Mouse (Mus musculus): ENCODE results near the gene Arnt2. TPM values are rescaled to one million over a fixed set of nuclear protein-coding genes. Genes with fewer than 3 reads are reported as not detected.

Arnt2 gene
- polyA plus RNA-seq, 1 experiment from 2014 or later: 1.9 TPM

- no peak overlapping the region for H3K4me3 ChIP-seq (ENCODE audit: low read length)
- H3K4me2 ChIP-seq (ENCODE audit: low read depth, low read length): no peak overlapping the region
- ATAC-seq: no peak
- no peak overlapping the region for H3K27ac ChIP-seq (ENCODE audit: low read length)
- WGBS: 81% methylated on average over 5 of the region's 5 CpGs
- H3K9me3 ChIP-seq (ENCODE audit: control insufficient read depth, low read length): no peaks in the 10 kb centered on the region
- H3K4me1 ChIP-seq (ENCODE audit: control insufficient read depth, insufficient read depth, low read length): 0 out of 2 replicates have a peak, but pooled peaks cover 4% of the 10 kb centered on the region
- H3K9ac ChIP-seq (ENCODE audit: low read depth, low read length): no peak overlapping the region
- no peaks in the 10 kb centered on the region for H3K36me3 ChIP-seq (ENCODE audit: control insufficient read depth, insufficient read depth, low read length)
- H3K27me3 ChIP-seq (replicated peaks; ENCODE audit: control insufficient read depth, insufficient read depth, low read length): no peaks in the 10 kb centered on the region
These were observed 1.7 kb downstream of the Arnt2 start for GRCm38 (mm10) chr7:84408282-84408681.

- WGBS: 69% methylated on average over 5 of the region's 5 CpGs
- no peaks in the 10 kb centered on the region for H3K9me3 ChIP-seq (ENCODE audit: control insufficient read depth, low read length)
- ATAC-seq: no peak
These were observed 6.6 kb downstream of the Arnt2 start for GRCm38 (mm10) chr7:84403371-84403770.

GRCm38 (mm10) chr7:84401641-84402455, 8.1 kb downstream of the Arnt2 start:
- Histone ChIP-seq H3K4me2 (ENCODE audit: low read depth, low read length) (no peak overlapping the region), H3K36me3 (ENCODE audit: control insufficient read depth, insufficient read depth, low read length) (no peaks in the 10 kb centered on the region), H3K9ac (ENCODE audit: low read depth, low read length) (no peak overlapping the region), H3K9me3 (ENCODE audit: control insufficient read depth, low read length) (no peaks in the 10 kb centered on the region), H3K4me1 (ENCODE audit: control insufficient read depth, insufficient read depth, low read length) (no peaks in the 10 kb centered on the region), H3K27me3 (replicated peaks; ENCODE audit: control insufficient read depth, insufficient read depth, low read length) (no peaks in the 10 kb centered on the region), H3K27ac (ENCODE audit: low read length) (no peak overlapping the region), H3K4me3 (ENCODE audit: low read length) (no peak overlapping the region)
- WGBS: 66% methylated on average over 9 of the region's 9 CpGs
- no peak for ATAC-seq

More at GRCm38 (mm10) chr7:84403371-84403770, 6.6 kb downstream of the Arnt2 start:
- Histone ChIP-seq H3K4me3 (ENCODE audit: low read length) (no peak overlapping the region), H3K27ac (ENCODE audit: low read length) (no peak overlapping the region), H3K9ac (ENCODE audit: low read depth, low read length) (no peak overlapping the region), H3K36me3 (ENCODE audit: control insufficient read depth, insufficient read depth, low read length) (no peaks in the 10 kb centered on the region), H3K4me1 (ENCODE audit: control insufficient read depth, insufficient read depth, low read length) (no peaks in the 10 kb centered on the region), H3K27me3 (replicated peaks; ENCODE audit: control insufficient read depth, insufficient read depth, low read length) (no peaks in the 10 kb centered on the region), H3K4me2 (ENCODE audit: low read depth, low read length) (no peak overlapping the region)

- WGBS: 65% methylated on average over 1 of the region's 1 CpGs
These were observed 12.7 kb downstream of the Arnt2 start for GRCm38 (mm10) chr7:84397320-84397719.

GRCm38 (mm10) chr7:84396581-84396980, 13.4 kb downstream of the Arnt2 start:
- H3K27ac ChIP-seq (ENCODE audit: low read length): no peak overlapping the region
- H3K27me3 ChIP-seq (replicated peaks; ENCODE audit: control insufficient read depth, insufficient read depth, low read length): no peaks in the 10 kb centered on the region
- 92% methylated on average over 3 of the region's 3 CpGs for WGBS
- no peaks in the 10 kb centered on the region for H3K4me1 ChIP-seq (ENCODE audit: control insufficient read depth, insufficient read depth, low read length)
- no peak overlapping the region for H3K4me3 ChIP-seq (ENCODE audit: low read length)
- no peaks in the 10 kb centered on the region for H3K36me3 ChIP-seq (ENCODE audit: control insufficient read depth, insufficient read depth, low read length)
- H3K4me2 ChIP-seq (ENCODE audit: low read depth, low read length): no peak overlapping the region
- no peak overlapping the region for H3K9ac ChIP-seq (ENCODE audit: low read depth, low read length)
- no peak for ATAC-seq
- no peaks in the 10 kb centered on the region for H3K9me3 ChIP-seq (ENCODE audit: control insufficient read depth, low read length)

More at GRCm38 (mm10) chr7:84397320-84397719, 12.7 kb downstream of the Arnt2 start:
- Histone ChIP-seq H3K4me2 (ENCODE audit: low read depth, low read length) (no peak overlapping the region), H3K4me3 (ENCODE audit: low read length) (no peak overlapping the region), H3K27ac (ENCODE audit: low read length) (no peak overlapping the region), H3K4me1 (ENCODE audit: control insufficient read depth, insufficient read depth, low read length) (no peaks in the 10 kb centered on the region), H3K27me3 (replicated peaks; ENCODE audit: control insufficient read depth, insufficient read depth, low read length) (no peaks in the 10 kb centered on the region), H3K9ac (ENCODE audit: low read depth, low read length) (no peak overlapping the region), H3K9me3 (ENCODE audit: control insufficient read depth, low read length) (no peaks in the 10 kb centered on the region), H3K36me3 (ENCODE audit: control insufficient read depth, insufficient read depth, low read length) (no peaks in the 10 kb centered on the region)
- ATAC-seq: no peak

- no peak for ATAC-seq
- Histone ChIP-seq H3K4me3 (ENCODE audit: low read length) (no peak overlapping the region), H3K27ac (ENCODE audit: low read length) (no peak overlapping the region), H3K4me1 (ENCODE audit: control insufficient read depth, insufficient read depth, low read length) (no peaks in the 10 kb centered on the region), H3K9me3 (ENCODE audit: control insufficient read depth, low read length) (no peaks in the 10 kb centered on the region), H3K27me3 (replicated peaks; ENCODE audit: control insufficient read depth, insufficient read depth, low read length) (no peaks in the 10 kb centered on the region), H3K36me3 (ENCODE audit: control insufficient read depth, insufficient read depth, low read length) (no peaks in the 10 kb centered on the region), H3K4me2 (ENCODE audit: low read depth, low read length) (no peak overlapping the region), H3K9ac (ENCODE audit: low read depth, low read length) (no peak overlapping the region)
- 56% methylated on average over 3 of the region's 3 CpGs for WGBS
These were observed 22.1 kb downstream of the Arnt2 start for GRCm38 (mm10) chr7:84387826-84388225.

GRCm38 (mm10) chr7:84386472-84386871, 23.5 kb downstream of the Arnt2 start:
- H3K27me3 ChIP-seq (replicated peaks; ENCODE audit: control insufficient read depth, insufficient read depth, low read length): no peaks in the 10 kb centered on the region
- H3K9me3 ChIP-seq (ENCODE audit: control insufficient read depth, low read length): no peaks in the 10 kb centered on the region
- H3K27ac ChIP-seq (ENCODE audit: low read length): no peak overlapping the region
- H3K4me3 ChIP-seq (ENCODE audit: low read length): no peak overlapping the region
- 78% methylated on average over 1 of the region's 1 CpGs for WGBS
- H3K4me2 ChIP-seq (ENCODE audit: low read depth, low read length): no peak overlapping the region
- no peaks in the 10 kb centered on the region for H3K4me1 ChIP-seq (ENCODE audit: control insufficient read depth, insufficient read depth, low read length)
- H3K9ac ChIP-seq (ENCODE audit: low read depth, low read length): no peak overlapping the region
- ATAC-seq: no peak
- no peaks in the 10 kb centered on the region for H3K36me3 ChIP-seq (ENCODE audit: control insufficient read depth, insufficient read depth, low read length)

GRCm38 (mm10) chr7:84384778-84385177, 25.2 kb downstream of the Arnt2 start:
- no peak for ATAC-seq
- no peaks in the 10 kb centered on the region for H3K36me3 ChIP-seq (ENCODE audit: control insufficient read depth, insufficient read depth, low read length)
- no peaks in the 10 kb centered on the region for H3K27me3 ChIP-seq (replicated peaks; ENCODE audit: control insufficient read depth, insufficient read depth, low read length)
- no peaks in the 10 kb centered on the region for H3K4me1 ChIP-seq (ENCODE audit: control insufficient read depth, insufficient read depth, low read length)
- H3K9me3 ChIP-seq (ENCODE audit: control insufficient read depth, low read length): no peaks in the 10 kb centered on the region
- H3K27ac ChIP-seq (ENCODE audit: low read length): no peak overlapping the region
- H3K9ac ChIP-seq (ENCODE audit: low read depth, low read length): no peak overlapping the region
- H3K4me3 ChIP-seq (ENCODE audit: low read length): no peak overlapping the region
- H3K4me2 ChIP-seq (ENCODE audit: low read depth, low read length): no peak overlapping the region
- WGBS: 85% methylated on average over 4 of the region's 4 CpGs

- H3K4me3 ChIP-seq (ENCODE audit: low read length): no peak overlapping the region
- WGBS: 90% methylated on average over 7 of the region's 7 CpGs
- no peak for ATAC-seq
These were observed 25.9 kb downstream of the Arnt2 start for GRCm38 (mm10) chr7:84384086-84384485.

More at GRCm38 (mm10) chr7:84384086-84384485, 25.9 kb downstream of the Arnt2 start:
- Histone ChIP-seq H3K9ac (ENCODE audit: low read depth, low read length) (no peak overlapping the region), H3K27me3 (replicated peaks; ENCODE audit: control insufficient read depth, insufficient read depth, low read length) (no peaks in the 10 kb centered on the region), H3K36me3 (ENCODE audit: control insufficient read depth, insufficient read depth, low read length) (no peaks in the 10 kb centered on the region), H3K4me1 (ENCODE audit: control insufficient read depth, insufficient read depth, low read length) (no peaks in the 10 kb centered on the region), H3K4me2 (ENCODE audit: low read depth, low read length) (no peak overlapping the region), H3K9me3 (ENCODE audit: control insufficient read depth, low read length) (no peaks in the 10 kb centered on the region), H3K27ac (ENCODE audit: low read length) (no peak overlapping the region)

Measured in intestine, embryonic 16.5 days (tissue).